Mouse (Mus musculus) testis, postnatal 14 days (tissue): ENCODE measurements around the gene Rsc1a1.

Source experiments
- DNase-seq: peaks from one replicate; pipeline ENCODE4 v3.0.0; 2021; ENCODE audit warnings: low spot score

The Rsc1a1 gene

GRCm38 (mm10) chr4:141694719-141695118 lies 9.3 kb upstream of the Rsc1a1 start:
- DNase-seq = no peak

GRCm38 (mm10) chr4:141688505-141688904 lies 3.1 kb upstream of the Rsc1a1 start:
- no peak for DNase-seq

GRCm38 (mm10) chr4:141686525-141686924 lies 1.1 kb upstream of the Rsc1a1 start:
- DNase-seq = no peak

- no peak for DNase-seq
Observed at GRCm38 (mm10) chr4:141686093-141686492, 694 bp upstream of the Rsc1a1 start.

- DNase-seq = peak; percentile 57
Observed at GRCm38 (mm10) chr4:141682706-141683230, 2.6 kb downstream of the Rsc1a1 start.

GRCm38 (mm10) chr4:141681767-141682166 lies 3.6 kb downstream of the Rsc1a1 start:
- DNase-seq = no peak

GRCm38 (mm10) chr4:141680892-141681291 lies 4.5 kb downstream of the Rsc1a1 start:
- DNase-seq = no peak

GRCm38 (mm10) chr4:141679016-141679415 lies 6.4 kb downstream of the Rsc1a1 start:
- DNase-seq = no peak

GRCm38 (mm10) chr4:141676462-141676979 lies 8.9 kb downstream of the Rsc1a1 start:
- DNase-seq = no peak

GRCm38 (mm10) chr4:141672325-141672724 lies 13.1 kb downstream of the Rsc1a1 start:
- no peak for DNase-seq

- no peak for DNase-seq
Observed at GRCm38 (mm10) chr4:141671389-141671788, 14.0 kb downstream of the Rsc1a1 start.

GRCm38 (mm10) chr4:141669898-141670712 lies 15.3 kb downstream of the Rsc1a1 start:
- no peak for DNase-seq

- no peak for DNase-seq
Observed at GRCm38 (mm10) chr4:141664799-141665198, 20.6 kb downstream of the Rsc1a1 start, which contains the start of gene Plekhm2. Plekhm2 (minus strand) TSS chr4:141664899.

- DNase-seq = peak; percentile 55
Observed at GRCm38 (mm10) chr4:141664011-141664745, 21.2 kb downstream of the Rsc1a1 start.

- no peak for DNase-seq
Observed at GRCm38 (mm10) chr4:141663122-141663931, 22.1 kb downstream of the Rsc1a1 start.

GRCm38 (mm10) chr4:141660884-141661283 lies 24.5 kb downstream of the Rsc1a1 start:
- DNase-seq = no peak

GRCm38 (mm10) chr4:141659739-141660138 lies 25.7 kb downstream of the Rsc1a1 start:
- no peak for DNase-seq

- DNase-seq = no peak
Observed at GRCm38 (mm10) chr4:141658846-141659484, 26.4 kb downstream of the Rsc1a1 start.

GRCm38 (mm10) chr4:141656932-141657331 lies 28.5 kb downstream of the Rsc1a1 start:
- DNase-seq = no peak

GRCm38 (mm10) chr4:141655908-141656608 lies 29.3 kb downstream of the Rsc1a1 start:
- DNase-seq = peak; percentile 78

- DNase-seq = no peak
Observed at GRCm38 (mm10) chr4:141654509-141654908, 30.9 kb downstream of the Rsc1a1 start.
